Mouse (Mus musculus) lung, postnatal 25 days (tissue): ENCODE measurements around the gene Grb2.
A peak's percentile ranks its signal among the peaks of the same experiment; 100 is the strongest.

Experiments
- DNase-seq: peaks from one replicate; pipeline ENCODE4 v3.0.0; 2022; ENCODE audit warnings: low spot score

Grb2 gene

DNA sequence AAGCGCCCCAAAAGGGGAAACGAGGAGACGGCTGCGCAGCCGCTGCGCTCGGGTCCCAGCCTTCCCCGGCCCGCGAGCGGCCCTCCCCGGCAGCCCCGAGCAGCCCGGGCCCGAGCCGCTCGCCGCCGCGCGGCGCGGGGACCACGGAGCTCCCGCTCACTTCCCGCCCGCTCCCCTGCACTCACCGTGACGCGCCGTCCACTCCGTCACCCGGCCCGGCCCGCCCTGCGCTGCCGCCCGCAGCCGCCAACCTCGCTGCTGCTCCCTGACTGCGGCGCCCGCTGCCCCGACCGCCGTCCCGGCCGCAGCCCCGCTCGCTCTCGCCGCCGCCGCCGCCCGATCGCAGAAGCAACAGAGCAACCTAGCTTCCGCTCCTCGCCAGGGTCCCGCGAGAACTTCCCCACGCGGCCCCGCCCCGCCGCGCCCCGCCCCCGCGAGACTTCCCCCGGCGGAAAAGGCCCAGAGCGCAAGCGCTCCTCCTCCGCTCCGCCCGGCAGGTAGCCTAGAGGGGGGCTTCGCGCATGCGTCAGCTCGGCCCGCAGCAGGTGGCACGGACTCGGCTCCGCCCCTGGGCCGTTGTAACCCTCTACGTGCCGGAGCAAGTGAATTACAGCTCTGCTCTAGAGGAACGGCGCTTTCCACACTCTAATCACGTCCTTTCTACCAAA lies at the start of gene Grb2:
Gene Grb2 (minus strand): TSS at position 389 of the 668 bp plus-strand sequence.
- peak; percentile 98 for DNase-seq

DNA sequence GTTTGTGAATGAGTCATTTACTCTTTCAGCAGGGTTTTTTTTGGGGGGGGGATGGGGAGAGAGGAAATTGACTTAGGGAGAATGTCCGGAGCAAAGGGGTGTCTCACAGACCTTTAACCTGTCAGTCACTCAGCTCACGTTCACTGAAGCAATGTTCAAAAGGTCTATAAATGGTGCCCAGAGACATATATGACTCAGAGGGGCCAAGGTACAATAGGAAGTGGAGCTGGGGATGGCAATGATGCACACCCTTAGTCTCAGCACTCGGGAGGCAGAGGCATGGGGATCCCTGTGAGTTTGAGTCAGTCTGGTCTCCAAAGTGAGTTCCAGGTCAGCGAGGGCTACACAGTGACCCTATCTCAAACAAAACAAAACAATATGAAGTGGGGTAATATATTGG lies 45.1 kb upstream of the Grb2 start:
- DNase-seq = no peak

DNA sequence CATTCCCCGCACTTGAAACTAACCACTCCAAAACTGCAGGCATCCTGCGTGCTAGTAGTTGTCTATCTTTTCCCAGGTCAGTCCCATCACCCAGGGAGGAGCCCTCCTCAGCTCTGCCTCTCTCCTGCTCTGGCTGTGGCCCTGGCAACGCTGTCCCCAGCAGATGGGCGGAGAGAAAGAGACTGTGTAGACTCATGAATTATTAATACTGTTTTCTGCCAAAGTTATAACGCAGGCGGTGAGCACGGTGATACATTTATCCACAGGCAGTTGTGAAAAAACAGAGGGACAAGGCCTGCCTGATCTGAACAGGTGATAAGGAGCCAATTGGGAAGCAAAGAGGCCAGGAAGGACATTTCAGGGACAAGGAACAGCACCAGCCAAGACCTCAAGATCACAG lies 44.3 kb upstream of the Grb2 start:
- DNase-seq = no peak

DNA sequence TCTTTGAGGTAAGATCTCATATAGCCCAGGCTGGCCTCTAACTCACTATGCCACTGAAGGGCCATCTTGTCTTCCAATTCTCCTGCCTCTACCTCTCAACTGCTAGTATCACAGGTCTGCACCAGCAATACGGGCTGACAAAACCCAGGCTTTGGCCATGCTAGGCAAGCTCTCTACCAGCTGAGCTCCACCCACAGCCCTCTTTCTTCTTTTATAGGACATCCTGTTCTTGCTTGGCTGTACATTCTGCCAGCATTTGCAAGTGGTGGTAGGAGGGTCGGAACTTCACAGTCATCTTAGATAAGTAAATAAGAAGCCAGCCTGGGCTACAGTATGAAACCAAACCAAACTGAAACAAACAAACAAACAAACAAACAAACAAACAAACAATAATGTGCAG lies 43.3 kb upstream of the Grb2 start:
- no peak for DNase-seq

DNA sequence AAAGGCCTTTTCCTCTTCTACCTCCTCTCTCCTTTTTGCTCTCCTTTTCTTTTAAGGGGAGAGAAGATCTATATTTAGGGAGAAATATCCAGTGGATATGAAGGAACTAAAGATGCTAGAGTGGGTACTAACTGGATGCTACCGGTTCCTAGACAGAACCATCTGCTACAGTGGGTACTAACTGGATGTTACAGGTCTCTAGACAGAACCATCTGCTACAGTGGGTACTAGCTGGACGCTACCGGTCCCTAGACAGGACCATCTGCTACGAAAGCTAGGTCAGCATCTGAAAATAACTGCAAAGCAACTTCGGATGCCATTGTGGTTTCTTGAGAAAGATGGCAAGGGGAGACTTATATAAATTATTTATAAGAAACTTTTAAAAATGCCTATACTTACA lies 41.4 kb upstream of the Grb2 start:
- DNase-seq = no peak

DNA sequence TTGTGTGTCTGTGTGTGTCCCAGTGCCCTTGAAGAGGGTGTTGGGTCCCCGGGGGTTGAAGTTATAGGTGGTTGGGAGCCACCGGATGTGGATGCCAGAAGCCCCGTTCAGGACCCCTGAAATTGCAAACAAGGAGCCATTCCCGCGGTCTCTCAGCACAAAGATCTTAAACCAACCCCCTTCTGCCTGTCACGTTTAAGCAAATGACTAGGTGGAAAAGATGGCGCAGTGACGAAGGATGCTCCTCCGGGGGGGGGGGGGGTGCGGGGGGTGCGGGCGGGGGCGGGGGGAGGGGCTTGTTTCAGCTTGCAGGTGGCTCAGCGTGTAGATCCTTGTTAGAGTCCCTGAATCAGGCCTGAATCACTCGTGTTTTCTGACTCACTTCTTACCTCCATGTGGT lies 39.0 kb upstream of the Grb2 start:
- no peak for DNase-seq

DNA sequence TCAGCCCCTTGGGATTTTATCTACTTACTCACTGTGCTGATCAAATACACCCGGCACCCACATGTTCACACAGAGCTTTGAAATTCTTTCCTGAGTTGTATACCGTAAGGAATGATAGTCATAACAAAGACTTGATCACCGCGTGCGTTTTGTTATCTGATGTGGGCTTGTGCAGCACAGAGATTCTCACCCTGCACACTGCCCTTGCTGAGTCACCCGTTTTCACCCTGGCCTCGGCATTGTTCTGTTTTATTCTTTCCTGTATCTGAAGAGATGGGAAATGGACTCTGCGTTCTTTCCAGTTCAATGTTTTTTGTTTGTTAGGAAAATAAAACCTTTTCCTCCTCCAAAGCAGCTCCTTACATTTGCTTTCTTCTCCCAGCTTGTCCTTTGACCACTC lies 38.4 kb upstream of the Grb2 start:
- DNase-seq = no peak

DNA sequence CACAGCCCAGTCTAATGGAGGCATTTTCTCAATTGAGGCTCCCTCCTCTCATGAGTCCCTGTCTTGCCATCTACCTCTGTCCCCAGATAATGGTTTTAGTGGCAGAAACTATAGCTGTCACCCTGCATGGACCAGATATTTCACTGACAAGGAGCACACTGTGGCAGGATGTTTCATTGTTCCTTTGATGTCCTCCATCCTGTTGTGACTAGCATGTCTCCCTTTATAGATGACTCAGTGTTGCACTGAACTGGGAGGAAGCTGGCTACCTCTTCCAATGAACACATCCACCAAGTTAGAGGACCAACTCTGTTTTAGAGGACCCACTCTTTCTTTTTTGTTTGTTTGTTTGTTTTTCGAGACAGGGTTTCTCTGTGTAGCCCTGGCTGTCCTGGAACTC lies 37.7 kb upstream of the Grb2 start:
- DNase-seq = no peak

DNA sequence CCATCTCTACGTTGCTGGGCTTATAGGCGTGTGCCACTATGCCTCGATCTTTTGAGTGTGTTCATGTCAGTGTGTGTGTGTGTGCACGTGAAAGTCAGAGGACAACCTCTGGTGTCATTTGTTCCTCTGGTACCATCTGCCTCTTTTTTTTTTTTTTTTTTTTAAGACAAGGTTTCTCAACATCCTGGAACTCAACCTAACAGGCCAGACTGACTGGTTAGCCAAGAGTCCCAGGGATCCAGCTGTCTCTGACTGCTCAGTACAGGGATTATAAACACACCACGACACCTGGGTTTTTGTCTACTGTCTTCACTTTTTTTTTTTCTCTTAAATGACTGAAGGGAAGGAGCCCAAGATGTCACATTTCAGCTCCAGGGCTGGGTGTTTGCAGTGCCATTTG lies 36.0 kb upstream of the Grb2 start:
- DNase-seq = no peak

DNA sequence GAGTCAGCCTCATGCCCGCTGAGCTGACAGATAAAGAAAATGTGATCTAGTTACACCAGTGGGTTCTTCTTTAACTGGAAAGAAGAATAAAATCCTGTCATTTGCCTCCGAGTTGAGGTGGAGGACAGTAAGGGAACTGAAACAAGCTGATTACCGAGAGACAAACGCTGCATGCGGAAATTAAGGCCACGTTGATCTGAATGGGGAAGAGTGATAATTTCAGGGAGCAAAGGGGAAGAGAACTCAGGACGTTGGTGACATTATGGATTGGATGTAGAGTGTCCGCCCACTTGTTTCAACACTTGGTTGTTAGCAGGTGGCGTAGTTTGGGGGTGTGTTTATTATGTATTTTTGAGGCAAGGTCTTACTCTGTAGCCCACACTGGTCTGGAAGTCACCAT lies 34.5 kb upstream of the Grb2 start:
- DNase-seq = no peak

DNA sequence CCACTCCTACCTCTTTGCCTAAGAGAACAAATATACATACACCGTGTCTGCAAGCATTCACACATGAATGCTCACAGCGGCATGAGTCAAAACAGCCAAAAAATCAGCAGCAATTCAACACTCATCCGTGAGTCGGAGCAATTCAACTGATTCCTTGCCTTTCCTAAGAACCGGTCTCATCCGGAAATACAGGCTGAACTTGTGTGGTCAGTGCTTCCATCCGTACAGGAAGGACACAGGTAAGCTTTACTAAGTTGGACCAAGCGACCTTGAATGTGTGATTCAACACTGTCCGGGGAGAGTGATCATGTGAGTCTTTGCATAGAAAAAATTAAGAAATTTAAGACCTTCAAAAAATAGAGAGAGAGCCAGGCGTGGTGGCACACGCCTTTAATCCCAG lies 32.7 kb upstream of the Grb2 start:
- no peak for DNase-seq

DNA sequence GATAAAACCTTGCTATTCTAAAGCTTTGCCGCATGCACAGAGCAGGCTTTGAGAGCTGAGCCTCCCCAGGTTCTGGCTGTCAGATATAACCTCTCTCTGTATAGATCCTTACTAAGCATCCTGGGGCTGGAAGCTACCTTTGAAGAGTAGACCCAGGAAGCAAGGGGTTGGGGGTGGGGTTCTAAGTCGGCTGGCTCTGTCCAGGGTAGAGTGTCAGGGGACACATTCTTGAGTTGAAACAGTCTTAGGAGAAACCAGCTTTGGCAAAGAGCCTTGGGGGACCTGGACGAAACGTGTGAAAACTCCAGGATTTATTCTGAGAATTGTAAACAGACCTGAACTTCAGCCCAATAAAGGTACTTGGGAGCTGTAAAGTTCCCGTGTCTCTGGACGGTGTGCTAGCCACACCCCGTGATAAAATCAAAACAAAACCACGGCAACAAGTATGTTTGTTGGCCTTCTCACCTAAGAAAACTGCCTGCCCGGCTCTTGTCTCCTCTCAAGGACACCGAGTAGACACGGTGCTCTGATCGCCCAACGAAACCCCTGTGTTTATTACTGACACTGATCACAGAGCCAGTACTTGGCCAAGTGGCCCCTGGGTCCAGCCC lies 30.0 kb upstream of the Grb2 start:
- no peak for DNase-seq

DNA sequence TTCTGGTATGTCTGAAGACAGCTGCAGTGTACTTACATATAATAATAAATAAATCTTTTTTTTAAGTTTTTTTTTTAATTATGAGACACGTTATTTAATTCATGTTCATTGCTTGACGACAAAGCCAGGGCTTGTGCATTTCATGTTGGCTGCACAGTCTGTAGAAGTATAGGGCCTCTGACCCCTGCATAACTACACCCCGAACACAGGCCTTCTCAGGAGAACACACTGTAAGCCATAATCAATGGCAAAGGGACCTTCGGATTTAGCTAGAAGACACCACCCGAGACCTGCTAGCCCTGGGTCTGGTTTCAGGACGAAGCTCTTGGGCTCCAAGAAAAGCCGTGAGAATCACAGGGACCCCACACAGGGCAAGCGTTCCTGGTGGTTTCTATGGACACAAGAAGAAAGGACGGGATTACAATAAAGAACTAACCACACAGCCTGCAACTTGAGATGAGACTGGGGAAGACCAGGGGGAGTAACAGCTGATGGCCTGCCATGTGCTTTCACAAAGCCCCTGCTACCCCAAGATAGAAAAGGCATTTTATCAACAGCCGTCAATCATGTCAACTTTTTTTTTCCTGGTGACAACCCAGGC lies 29.3 kb upstream of the Grb2 start:
- DNase-seq = no peak

DNA sequence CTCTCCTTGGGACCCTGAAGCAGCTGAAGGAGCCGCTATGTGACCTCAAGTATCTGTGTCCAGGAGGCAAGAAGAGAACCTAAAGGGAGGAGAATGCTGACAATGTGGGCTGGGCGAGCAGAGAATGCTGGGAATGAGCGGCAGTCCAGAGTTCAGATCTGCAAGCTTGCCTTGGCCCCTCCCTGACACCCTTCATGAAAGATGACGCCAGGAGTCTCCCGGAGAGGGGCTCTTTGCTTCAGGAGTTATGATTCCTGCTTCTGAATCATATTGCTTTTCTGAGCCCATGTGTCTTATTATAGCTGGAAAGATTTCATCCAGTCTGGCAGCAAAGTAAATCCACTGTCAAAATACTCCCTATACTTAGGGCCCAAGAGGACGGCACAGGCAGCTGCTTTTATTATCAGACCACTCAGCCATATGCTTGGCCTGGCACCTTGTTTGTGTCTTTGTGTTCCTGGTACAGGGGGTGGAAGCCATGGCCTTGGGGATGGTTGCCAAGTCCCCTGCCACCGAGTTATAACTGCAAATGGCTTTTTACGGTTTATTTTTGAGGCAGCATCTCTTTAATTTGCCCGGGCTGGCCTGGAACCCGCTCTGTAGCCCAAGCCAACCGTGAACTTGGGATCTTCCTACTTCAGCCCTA lies 25.8 kb upstream of the Grb2 start:
- no peak for DNase-seq

DNA sequence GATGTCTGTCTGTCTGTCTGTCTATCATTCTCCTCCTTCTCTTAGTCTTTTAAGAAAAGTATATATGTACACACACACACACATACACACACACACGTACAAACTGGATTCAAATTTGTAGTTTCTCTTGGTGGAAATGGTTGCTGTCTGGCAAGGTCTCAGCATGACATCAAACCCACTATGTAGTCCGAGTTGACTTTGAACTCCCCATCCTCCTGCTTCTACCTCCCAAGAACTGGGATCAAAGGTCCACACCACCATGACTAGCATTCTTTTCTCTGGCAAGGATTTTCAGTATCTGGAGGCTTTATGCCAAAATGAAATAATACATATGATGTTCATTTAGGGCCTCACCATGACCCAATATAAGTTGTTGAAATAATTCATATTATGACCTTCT lies 14.8 kb upstream of the Grb2 start:
- no peak for DNase-seq

DNA sequence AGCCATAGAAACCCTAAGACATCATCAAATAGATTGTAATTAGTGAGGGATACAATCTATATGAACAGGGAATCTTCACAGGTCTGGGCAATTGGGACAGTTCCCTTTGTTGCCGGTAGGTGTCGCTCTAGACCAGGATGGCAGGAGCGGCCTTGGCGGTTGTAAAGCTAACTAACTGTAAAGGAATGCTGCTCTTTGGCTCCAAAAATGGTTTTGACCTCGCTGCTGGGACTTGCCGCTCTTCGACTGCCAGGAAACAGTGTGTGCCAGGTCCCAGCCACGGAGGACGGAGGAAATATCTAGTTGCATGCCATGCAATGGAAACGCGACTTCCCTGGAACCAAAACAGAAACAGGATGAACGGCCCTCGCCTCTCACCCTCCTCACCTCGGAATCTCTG lies 14.2 kb upstream of the Grb2 start:
- DNase-seq = peak; percentile 91

DNA sequence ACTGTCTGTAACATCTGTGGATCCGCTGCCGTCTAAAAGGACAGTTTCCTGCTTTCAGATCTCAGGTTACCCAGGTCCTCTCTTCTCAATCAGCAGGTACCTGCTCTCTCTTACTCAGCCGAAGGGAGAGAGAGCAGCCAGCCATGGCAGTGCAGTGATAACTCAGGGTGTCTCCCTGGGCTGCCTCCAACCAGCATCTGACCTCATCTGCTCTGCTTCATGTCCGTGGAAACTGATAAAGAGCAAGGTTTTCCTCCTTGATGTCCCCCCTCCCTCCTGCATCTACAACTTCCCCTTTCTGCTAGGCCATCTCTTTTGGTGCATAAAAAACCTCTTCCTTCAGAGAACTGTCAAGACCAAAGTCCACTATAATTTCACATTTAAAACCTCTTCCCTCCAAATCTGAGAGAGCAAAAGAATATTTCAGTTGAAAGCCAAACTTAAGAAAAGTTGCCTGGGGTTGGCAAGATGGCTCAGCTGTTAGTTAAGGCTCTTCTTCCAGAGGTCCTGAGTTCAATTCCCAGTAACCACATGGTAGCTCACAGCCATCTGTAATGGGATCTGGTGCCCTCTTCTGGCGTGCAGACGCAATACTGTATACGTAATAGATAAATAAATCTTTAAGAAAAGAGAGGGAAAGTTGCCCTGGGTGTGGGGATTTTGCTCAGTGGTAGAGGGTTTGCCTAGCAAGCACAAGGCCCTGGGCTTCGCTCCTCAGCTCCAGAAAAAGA lies 9.4 kb upstream of the Grb2 start:
- DNase-seq = peak; percentile 49

DNA sequence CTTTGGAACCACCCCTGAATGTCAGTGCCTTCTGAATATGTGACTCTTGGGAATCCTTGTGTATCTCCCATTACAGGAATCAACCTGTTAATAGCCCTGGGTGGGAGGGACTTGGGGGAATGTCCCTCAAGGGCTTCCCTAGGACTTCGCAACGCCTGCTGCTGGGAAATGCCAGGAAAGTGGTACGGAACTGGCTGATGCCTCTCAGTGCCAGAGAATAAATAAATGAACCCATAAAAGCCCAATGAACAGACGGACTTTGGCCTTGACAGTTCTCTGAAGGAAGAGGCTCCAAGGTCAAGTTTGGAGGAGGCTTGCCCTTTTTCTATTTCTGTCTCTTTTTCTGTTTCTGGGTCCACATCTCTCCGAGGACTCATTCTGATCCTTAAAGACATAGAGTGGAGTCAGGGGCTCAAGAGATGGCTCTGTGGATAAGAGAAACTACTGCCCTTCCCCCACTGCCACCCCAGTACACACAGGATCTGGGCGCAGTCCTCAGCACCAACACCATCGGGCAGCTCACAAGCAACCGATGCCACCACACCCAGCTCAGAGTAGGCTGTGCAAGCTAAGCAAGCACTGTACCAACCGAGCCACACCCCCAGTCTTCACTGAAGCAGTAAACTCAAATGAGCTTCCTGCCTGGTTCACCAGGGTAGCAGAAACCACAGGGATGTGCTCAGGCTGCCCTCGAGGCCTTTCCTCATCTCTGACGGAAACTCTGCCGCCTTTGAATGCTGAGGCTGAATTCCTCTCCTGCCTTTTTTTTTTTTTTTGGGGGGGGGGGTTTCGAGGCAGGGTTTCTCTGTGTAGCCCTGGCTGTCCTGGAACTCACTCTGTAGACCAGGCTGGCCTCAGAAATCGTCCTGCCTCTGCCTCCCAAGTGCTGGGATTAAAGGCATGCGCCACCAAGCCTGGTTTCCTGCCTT lies 8.3 kb upstream of the Grb2 start:
- DNase-seq = no peak

DNA sequence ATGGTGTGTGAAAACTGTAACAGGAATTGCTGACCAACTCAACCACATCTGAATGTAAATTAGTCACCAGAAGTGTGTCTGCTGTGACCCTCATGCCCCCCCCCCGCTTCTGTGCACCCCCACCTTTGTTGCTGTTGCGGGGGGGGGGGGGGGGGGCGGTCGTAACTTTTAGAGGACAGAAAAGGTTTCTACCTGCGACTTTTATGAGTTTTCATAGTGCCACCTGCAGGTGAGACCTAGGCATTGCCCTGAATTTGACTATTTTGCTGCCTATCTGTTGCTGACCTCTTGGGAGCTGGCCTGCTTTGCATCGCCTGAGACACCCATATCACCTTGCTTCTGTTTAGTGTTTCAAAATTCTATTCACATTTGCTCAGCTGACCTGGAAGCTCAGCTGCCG lies 6.1 kb upstream of the Grb2 start:
- DNase-seq = peak; percentile 70

DNA sequence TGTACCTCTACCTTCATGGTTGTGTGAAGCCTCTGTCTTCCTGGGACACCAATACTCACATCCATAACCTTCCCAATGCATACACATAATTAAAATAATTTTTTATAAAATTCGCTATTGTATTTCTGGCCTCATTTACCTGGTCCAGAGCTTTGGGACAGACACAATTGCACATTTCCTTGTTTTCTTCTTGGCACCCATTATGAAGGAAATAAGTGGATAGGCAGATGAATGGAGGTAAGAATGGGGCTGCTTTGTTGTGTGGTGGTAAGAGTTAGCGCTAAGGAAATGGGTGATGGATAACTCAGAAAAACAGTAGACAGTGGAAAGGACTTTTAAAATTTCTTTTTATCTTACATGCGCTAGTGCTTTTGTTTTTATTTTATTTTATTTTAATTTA lies 5.0 kb upstream of the Grb2 start:
- DNase-seq = no peak

DNA sequence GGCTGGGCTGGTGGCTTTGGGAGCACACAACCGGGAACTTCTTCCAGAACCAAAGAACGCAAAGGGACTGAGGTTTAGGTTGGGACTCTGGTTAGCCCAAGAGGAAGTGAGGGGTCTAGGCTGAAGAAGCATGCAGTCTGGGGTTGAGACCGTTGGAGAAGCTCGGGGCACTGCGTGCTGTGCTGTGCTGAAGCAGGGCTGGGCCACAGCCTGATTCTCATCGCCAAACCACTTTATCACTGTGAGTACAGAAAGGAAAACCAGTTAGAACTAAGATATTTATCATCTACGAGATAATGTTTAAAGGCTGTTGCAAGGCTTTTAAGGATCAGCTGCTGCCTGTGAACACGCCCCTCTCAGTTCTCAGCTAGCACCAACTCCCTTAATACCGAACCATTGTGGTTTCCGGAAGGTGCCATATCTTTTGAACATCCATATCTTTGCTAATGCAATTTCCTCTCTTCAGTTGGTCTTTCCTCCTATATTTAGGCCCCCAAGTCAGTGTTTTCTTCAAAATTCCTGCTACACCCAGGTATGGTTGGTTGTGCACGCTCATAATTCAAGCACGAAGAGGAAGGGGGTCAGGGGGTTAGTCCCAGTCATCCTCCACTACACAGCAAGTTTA lies 4.4 kb upstream of the Grb2 start:
- no peak for DNase-seq
